Mouse (Mus musculus): ENCODE results near the gene Cdkn2d.
"Not testable (repeated sequence)": the region's sequence is repeated elsewhere in the genome, so short reads cannot be mapped to it uniquely, and the experiment has no call there.

Gene Cdkn2d

DNA sequence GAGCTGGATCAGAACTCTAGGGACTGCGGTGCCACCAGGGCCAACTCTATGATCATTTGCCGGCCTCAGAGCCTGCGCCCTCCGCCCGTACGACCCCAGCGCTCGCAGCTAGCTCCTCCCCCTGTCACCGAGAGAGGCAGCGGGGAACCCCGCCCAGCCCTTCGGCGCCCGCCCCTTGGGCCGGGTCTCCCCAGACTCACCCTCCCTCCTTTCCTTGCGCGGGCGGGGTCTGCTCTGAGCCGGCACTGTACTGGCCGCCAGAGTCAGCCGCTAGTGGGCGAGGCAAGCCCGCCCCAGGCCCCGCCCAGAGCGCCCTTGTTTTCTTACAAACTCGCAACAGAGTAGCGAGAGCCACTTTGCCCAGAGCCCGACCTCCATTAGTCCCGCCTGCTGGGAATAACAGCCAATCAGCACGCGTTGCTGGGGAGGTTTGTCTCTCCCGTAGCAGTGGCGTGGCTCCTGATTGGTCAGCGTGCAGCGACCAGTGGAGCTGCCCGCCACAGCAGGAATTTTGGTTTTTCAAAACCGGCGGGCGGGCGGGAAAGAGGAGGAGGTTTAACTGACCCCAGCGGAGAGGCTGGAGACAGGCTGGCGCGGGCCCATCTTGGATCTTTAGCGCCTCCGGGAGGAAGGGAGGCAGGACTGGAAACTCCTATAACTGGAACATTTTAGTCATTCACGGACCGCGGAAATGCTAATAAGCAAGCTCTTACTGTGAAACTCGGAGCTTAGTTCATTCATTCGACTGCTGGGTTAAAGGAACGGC lies at the start of gene Cdkn2d:
Gene Cdkn2d (minus strand): TSS at position 386 of the 766 bp plus-strand sequence.
- peak; percentile 100 for DNase-seq (ENCODE audit: low read depth, low spot score)

DNA sequence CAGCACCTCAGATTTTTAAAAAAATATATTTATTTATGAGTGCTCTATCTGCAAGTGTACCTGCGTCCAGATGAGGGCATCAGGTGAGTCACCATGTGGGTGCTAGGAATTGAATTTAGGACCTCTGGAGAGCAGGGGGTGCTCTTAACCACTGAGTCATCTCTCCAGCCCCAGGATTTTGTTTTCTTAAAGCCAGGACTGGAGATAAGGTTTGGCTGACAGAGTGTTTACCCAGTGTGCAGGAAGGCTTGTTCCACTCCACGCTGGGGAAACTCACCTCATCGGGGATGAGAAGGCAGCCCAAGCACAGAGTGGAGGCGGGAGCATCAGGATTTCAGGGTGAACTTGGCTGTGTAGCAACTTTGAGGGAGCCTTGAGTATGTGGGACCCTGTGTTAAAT lies 49.2 kb upstream of the Cdkn2d start:
- DNase-seq (ENCODE audit: low read depth, low spot score), result no peak

DNA sequence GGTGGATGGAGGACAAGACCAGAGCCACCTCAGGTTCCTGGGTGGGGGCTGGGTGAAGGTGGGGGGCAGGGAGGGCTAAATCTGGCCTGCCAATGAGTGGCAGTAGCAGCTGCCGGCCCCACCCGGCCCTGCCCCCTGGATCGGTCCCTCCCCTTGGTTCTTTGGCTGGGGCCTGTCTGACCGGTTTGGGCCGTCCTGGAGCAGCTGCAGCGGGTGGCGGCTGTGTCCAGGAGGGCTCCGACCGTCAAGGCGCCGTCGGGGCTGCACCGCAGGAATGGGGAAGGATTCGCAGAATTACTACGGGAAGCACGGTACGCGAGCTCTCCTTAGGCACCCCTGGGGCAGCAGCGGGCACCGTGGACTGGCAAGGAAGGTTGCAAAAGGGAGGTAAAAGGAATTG lies 46.4 kb upstream of the Cdkn2d start:
- DNase-seq (ENCODE audit: low read depth, low spot score), result no peak

DNA sequence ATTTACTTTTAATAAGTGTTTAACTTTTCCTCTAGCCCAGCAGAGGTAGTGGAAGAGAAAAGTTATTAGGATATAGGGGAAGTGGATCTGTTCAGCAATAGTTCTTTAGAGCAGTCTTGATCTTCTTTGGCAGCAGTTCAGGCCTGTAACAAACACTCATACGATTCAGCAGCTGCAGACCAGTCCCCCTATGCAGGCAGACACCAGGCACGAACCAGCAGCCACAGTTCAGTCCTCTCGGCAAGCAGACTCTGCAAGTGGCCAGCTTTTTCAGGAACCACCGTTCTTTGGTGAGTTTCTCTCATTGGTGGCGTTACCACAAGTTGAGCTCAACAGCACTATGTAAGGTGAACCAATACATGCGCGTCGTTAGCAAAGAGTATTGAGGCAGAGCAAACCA lies 45.3 kb upstream of the Cdkn2d start:
- DNase-seq (ENCODE audit: low read depth, low spot score), result no peak

DNA sequence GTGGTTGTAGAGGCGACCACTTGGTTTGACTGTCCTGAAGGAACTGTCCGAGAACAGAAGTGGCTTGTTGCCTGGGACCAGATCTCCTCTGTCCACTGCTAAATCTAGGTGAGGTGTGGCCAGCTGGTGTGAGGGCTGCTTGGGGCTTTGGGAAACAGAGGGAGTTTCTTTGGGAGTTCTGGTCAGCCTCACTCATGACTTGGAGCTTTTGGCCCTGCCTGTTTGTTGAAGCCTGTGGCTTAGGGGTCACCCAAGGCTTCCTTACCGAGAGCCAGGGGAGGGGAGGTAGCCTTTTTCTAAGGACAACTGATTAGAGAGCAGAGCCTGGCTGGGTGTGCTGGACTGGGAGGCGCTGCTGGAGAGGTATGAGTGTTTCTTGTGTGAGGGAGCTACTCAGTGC lies 44.2 kb upstream of the Cdkn2d start:
- DNase-seq (ENCODE audit: low read depth, low spot score), result no peak

DNA sequence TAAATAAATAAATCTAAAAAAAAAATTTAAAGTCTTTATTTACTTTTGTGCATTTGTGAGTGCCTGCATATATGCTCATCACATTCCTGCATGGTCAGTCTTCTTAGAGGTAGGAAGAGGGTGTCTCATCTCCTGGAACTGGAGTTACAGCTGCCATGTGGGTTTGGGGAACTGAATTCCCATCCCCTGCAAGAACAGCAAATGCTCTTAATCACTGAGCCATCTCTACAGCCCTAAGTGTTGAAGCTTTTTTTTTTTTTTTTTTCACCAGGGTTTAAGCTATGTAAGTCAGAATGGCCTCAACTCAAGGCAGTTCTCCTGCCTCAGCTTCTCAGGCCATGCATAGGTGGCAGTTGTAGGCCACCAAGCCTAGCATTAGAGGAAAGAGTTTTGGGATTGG lies 43.5 kb upstream of the Cdkn2d start:
- DNase-seq (ENCODE audit: low read depth, low spot score), result no peak

DNA sequence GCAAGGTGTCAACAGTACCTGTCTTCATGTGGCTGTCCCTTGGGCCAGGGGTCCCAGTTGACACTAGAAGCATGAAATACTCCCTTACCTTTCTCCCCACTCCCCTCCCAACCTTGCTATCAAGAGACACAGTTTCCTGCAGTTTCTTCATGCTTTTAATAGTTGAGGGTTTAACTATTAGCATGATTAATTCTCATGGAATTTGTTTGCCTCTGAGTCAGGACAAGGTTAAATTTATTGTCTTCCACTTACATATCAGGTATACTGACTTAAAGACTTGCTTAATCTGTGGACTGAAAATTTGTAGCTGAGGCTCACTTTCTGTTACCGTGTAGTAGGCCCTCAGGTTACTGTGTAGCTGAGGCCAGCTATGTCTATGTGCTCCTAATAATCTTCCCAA lies 42.3 kb upstream of the Cdkn2d start:
- no peak for DNase-seq (ENCODE audit: low read depth, low spot score)

DNA sequence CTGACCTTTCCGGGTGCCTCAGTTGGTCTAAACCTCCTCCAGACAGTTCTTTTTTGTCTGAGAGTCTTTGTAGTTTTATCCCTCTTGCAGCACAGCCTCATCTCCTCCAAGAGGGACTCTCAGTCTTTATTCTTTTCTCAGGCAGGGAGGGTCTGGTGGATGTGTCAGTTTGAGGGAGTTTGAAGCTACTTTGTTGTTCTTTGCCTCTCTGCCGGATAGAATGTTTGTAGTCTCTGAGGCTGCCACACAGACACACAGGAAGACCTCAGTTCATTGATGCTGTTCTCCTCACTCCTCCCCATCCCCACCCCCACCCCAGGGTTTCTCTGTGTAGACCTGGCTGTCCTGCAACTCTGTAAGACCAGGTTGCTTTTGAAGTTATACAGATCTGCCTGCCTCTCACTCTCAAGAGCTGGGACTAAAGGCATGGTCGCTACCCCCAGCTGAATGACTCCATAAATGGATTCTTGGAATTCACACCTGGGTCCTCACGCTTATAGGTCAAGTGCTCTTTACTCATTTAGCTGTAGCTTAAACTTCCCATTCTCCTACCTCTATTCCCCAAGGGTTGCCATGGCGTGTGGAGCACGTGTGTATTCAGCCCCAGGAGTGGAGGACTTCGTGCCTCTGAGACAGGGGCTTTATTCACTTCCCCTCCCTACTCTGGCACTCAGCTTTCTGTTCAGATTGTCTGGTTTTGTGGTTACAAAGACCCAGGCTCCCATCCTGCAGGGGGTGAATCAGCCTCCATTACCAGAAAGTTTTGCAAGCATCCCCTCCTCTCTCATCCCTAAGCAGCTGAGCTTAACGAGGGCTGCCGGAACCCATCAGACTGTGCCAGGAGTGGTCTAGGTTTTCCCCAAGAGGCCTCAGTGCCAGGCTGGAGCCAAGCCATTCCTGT lies 41.2 kb upstream of the Cdkn2d start:
- no peak for DNase-seq (ENCODE audit: low read depth, low spot score)

DNA sequence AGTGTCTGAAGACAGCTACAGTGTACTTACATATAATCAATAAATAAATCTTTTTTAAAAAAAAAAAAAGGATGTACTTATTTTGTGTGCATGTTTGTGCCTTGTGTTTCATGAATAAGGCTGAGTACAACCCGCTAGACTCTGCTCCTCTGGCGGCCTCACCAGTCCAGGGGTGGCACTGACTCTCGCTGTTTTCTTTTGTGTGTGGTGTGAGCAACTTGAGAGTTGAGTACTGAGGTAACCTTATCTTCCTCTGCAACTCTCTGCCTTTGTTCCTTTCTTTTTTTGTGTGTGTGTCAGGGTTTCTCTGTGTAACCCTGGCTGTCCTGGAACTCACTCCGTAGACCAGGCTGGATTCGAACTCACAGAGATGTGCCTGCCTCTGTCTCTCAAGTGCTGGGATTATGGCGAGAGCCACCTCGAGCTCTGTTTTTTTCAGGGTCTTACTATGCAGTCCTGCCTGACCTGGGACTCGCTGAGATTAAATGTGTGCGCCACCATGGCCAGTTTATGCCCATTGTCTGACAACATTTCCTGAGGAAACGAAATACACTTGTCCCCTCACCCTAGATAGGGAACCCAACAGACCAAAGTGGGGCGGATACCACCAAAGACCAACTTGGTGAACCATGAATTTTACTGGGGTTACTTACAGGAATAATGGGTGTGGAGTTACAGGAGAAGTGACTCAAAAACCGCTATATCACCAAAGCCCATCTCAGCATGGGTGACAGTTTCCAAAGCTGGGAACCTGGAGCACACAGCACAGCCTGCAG lies 40.3 kb upstream of the Cdkn2d start:
- DNase-seq (ENCODE audit: low read depth, low spot score), result no peak

DNA sequence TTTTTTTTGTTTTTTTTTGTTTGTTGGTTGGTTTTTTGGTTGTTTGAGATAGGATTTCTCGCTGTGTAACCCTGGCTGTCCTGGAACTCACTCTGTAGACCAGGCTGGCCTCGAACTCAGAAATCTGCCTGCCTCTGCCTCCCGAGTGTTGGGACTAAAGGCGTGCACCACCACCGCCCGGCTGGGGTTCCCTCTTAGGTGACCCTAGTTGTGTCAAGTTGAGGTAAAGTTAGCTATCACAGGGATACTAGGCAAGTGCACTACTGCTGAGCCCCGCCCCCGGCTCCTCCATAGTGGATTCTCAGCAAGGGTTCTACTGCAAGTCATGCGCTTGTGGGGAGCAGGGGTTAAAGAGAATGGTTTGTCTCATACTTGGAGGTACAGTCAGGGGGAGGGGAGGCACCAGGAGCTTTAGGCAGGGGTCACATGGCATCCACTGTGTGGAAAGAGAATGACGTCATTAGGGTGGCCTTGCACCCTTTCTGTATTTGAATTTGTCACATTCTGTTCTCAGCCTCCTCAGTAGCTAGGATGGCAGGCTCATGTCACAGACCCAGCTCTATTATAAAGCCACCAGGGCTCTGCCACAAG lies 38.6 kb upstream of the Cdkn2d start:
- no peak for DNase-seq (ENCODE audit: low read depth, low spot score)

DNA sequence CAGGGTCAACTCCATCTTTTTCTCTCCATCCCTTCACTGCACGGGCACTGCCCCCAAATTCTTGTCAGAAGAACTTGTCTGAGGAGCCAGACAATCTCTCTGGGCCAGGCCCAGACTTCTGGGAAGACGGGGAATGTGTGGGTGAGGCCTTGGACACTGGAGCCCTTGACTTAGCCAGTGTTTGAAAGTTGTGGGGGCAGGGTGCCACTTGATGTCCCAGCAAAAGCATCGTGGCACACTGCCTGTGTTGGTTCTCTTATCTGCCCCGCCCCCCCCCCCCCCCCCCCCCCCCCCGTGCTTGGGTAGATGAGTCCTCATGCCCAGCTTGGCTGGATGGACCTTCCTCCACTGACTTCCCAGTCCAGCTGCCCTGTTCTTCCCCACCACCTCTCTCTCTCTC lies 37.8 kb upstream of the Cdkn2d start:
- DNase-seq (ENCODE audit: low read depth, low spot score), result no peak

DNA sequence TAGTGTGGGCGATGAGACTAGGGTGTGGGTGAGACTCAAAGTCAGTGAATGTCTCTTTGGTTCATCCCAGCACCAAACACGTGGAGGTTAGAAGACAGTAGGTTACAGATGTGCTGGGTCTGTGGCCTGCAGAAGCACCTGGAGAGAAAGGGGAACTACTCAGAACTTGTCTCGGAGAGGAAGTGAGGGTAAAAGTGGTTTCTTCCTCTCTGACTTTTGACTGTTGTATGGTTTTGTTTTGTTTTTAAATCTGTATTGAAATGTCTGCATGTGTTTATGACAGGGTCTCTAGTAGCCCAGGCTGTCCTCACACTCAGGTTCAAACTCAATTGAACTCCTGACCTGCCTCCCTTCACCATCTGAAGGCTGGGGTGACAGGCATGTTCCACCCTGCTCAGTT lies 36.8 kb upstream of the Cdkn2d start:
- DNase-seq (ENCODE audit: low read depth, low spot score), result no peak

DNA sequence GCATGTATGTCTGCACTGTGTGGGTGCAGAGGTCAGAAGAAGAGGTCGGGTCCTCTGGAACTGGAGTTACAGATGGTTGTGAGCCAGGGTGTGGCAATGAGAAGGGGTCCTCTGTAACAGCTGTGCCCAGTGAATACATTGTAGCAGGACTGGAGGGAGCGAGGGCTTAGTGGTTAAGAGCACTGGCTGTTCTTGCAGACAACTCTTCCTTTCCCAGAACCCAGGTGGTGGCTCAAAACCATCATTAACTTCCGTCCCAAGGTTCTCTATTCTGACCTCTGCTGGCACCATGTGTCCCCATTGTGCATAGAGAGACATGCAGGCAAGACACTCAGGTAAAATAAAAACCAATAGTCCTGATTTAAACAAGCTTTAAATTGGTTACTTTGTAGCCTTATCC lies 36.4 kb upstream of the Cdkn2d start:
- no peak for DNase-seq (ENCODE audit: low read depth, low spot score)

DNA sequence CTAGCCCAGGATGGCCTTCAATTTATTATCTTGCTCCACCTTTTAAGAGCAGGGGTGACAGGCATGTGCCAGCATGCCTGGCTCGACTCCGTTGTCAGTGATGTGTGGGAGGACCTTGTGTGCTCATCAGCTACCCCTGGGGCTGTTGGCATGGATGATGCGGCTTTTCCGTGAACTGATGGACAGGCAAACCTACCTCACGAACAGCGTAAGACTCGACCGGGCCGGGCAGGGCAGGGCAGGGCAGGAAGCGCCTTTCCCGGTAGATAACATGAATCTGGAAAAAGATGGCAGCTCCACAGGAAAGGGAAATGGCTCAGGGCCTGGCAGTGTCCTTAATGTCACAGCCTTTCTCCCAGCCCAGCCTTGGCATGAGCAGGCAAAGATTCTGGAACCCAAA lies 33.1 kb upstream of the Cdkn2d start:
- no peak for DNase-seq (ENCODE audit: low read depth, low spot score)

DNA sequence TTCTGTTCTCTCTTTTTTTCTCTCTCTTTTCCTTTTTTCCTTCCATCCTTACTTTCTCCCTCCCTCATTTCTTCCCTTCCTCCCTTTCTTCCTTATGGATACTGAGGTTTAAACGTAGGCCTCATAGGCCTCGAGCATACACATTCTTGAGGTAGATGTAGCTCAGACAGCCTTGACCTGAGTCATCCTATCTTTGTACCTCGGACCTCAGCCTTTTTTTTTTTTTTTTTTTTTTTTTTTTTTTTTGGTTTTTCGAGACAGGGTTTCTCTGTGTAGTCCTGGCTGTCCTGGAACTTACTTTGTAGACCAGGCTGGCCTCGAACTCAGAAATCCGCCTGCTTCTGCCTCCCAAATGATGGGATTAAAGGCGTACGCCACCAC lies 31.7 kb upstream of the Cdkn2d start:
- DNase-seq (ENCODE audit: low read depth, low spot score), result not testable (repeated sequence)

DNA sequence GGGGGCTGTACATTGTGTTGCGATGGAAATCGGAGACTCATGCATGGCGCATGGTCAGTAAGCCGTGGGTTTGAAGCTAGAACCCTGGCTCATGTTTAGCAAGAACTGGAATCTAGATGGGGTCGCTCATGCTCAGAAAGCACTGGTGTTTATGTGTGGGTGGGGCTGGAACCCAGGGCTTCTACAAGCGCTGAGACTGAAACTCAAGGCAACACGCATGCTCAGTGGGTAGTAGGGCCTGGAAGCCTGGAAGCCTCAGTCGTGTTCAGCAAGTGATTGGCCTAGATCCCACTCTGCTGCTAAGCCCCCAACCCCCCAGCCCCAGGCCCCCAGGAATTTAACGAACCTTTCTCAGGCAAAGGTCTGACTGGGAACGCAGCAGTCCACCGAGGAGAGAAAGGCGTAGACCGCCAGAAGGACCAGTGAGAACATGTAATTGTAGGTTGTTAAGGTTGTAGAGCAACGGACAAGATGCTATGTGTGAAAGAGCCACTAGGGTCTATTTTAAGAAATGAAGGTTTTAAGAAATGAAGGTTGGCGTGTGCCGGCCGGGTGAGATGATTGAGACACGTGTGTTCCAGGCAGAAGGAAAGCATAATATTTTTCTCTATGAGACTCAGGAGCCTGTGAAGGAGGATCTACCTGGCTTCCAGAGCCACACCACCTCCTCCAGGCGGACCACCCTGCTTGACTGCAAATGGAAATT lies 31.2 kb upstream of the Cdkn2d start:
- no peak for DNase-seq (ENCODE audit: low read depth, low spot score)

DNA sequence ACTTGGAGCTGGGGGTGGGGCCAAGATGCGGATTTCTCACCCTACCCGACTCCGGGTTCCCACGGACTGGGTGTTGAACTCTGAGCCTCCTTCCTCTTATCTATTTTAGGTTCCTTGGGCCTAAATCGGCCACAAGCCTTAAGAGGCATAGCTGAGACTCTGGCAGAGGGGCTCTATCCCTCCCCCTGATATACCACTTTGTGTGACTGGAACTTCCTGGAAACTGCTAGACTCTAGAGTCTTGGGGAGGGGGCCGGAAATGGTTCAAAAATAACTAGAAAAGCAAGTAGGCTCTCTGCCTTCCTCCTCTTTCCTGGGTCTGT lies 30.3 kb upstream of the Cdkn2d start:
- DNase-seq (ENCODE audit: low read depth, low spot score), result peak; percentile 30

DNA sequence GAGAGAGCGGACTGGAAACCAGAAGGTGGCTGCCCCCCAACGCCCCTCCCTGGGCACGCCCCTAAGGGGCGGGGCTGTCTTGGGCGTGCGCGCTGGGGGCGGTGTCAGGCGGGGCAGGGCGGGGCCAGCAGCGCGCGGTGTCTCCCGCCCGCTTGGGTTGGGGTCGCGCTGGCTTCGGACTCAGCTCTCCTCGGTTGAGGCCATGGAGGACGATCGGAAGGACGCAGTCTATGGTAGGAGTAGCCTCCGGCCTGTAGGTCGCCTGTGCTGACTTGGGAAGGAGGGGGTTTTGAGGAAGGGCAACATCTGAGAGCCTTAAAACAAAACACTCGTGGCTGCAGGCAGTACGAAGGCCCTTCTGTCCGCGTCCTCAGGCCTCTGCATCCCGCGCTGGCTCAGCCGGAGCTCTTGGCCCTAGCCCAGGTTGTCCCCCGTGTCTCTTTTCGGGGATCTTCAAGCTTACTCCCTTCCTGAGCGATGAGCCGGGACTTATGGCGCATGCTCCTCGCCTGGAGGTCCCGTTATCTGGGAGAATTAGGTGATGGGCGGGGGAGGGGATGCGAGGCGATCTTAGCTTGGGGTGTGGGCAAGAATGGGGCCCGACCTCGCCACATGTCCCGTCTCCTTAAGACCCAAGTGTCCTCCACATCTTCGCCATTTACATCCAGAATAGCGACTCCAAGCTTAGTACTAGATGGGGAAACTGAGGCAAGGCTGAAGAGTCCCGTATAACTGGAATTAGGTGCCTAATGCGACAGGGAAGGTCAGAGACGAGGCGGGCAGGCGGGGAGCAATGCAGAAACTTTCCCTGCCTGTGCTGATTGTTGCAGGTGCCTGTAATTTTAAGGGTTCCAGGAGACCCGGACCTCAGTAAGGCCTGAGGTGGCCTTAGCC lies 29.7 kb upstream of the Cdkn2d start, which contains the start of gene Slc44a2:
Gene Slc44a2 (plus strand): TSS at position 80 of the 894 bp plus-strand sequence.
- peak; percentile 73 for DNase-seq (ENCODE audit: low read depth, low spot score)

DNA sequence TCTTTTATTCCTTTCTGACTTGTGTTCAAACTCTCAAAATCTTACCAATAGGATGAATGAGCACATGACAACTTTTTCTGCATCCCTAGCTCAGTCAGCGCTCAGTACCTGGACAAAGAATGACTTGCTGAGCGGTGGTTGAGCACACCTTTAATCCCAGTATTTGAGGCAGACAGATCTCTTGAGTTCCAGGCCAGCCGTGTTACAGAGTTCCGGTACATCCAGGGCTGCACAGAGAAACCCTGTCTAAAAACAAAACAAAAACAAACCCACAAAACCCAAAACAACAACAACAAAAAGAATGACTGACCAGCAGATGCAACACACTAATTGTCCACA lies 29.0 kb upstream of the Cdkn2d start:
- DNase-seq (ENCODE audit: low read depth, low spot score), result no peak

DNA sequence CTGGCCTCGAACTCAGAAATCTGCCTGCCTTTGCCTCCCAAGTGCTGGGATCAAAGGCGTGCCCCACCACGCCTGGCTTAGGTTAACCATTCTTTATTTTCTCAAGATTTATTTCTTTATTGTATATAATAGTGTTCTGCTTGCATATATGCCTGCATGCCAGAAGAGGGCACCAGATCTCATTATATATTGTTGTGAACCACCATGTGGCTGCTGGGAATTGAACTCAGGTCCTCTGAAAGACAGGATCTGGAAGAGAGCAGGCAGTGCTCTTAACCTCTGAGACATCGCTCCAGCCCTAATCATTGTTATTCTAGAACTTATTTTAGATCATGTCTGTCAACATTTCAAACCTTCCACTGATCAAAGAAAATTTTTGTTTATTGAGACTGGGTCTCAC lies 28.3 kb upstream of the Cdkn2d start:
- DNase-seq (ENCODE audit: low read depth, low spot score), result no peak

Measured in c-Kit-negative CD71-positive TER-119-positive erythroid progenitor cells, embryonic 14.5 days (primary cell).